Mouse (Mus musculus): ENCODE data around the gene Kmt5b. TPM values are rescaled to one million over a fixed set of nuclear protein-coding genes. Genes with fewer than 3 reads are reported as not detected.

Gene Kmt5b
- total RNA-seq, 4 experiments from 2014 or later, result 23.7 to 29.4 (median 28.2) TPM

DNA sequence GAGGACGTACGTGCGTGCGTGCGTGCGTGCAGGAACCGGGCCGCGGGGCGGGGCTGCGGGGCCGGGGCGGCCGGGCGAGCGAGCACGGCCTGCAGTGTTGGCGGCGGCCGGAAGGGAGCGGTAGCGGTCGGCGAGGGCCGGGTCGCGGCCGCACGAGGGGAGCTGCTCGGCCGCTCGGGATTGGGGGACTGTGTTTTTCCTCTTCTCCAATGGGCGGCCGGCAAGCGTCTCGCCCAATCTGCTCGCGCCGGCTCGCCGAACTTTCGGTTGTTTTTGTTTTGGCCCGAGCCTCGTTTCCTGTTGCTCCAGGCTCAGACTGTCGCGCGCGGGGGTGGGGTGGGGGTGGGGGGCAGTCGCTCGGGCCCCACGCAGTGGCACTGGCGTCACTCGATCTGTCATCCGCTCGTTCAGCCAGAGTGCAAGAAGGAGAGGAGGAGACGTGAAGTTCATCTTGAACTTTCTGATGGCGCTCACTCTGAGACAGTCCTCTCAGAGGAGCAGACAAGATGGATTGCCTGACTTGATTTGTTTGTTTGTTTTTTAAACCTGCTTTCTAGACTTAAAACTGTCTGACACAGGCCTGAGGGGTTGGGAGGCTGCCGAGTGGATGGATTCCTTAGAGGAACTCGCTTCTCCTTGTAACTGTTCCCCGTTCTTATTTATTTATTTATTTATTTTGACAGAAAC is 1.6 kb downstream of the Kmt5b start:
- peak; percentile 89 for DNase-seq (ENCODE audit: low spot score)

DNA sequence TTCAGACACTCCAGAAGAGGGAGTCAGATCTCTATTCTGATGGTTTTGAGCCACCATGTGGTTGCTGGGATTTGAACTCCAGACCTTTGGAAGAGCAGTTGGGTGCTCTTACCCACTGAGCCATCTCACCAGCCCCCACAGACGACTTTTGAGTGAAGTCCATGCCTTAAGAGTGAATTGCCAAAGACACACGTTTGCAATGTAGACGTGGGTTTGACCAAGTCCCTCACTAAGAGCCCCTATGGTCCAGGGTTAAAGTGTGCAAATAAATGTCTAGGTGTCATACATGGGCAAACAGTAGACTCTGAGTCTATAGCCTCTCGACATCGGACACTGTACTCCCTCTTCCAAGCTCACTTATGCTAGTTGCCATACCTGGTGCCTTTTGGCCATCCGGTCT is 2.3 kb downstream of the Kmt5b start:
- DNase-seq (ENCODE audit: low spot score), result no peak

DNA sequence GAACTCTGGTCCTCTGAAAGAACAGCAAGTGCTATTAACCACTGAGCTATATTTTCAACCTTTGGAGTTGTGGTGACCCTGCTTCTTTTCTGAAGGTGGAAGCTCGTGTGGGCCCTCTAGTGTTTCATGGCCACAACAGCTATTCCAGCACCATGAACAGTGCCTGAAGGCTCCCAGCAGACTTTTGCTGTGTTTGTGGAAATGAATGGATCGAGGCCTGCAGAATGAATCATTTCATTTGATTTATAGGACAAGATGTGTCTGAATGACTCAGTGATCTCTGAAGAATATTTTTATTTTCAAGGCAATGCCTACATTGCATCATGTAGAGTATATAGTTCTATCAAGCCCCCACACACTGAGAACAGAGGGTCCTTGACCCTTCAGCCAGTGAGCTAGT is 6.9 kb downstream of the Kmt5b start:
- DNase-seq (ENCODE audit: low spot score), result no peak

DNA sequence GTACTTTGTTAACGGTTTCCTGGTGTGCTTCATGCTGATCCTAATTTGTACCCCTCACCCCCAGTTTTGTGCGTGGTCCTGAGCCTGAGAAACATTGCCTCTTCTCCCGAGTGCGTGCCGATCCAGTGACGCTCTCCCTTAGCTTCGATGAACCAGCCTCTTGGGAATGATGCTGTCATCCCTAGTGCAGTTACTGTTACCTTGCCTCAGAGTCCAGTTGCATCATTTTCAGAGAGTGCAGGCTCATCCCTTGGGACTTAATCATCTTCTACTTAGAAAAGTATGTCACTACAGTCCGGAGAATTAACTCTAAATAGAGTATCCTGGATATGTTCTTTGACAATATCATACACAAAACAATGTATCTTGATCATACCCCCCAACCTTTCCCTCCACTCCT is 11.5 kb downstream of the Kmt5b start:
- DNase-seq (ENCODE audit: low spot score), result no peak

DNA sequence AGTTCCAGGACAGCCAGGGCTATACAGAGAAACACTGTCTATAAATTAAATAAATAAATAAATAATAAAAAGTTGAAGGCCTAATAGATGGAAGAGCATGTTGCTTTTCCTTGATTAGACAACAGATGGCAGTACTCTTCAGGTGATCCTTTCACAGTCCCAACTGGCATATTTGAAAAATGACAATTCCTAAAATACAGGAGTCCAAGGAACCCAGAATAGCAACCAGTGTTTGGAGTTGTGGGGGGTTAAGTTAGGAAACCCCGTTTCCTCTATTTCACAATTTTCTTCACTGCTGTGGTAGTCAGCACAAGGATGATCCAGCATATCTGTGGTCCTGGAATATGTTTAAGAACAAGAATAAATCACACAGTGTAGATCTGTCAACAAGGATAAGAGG is 22.9 kb downstream of the Kmt5b start:
- DNase-seq (ENCODE audit: low spot score), result no peak

DNA sequence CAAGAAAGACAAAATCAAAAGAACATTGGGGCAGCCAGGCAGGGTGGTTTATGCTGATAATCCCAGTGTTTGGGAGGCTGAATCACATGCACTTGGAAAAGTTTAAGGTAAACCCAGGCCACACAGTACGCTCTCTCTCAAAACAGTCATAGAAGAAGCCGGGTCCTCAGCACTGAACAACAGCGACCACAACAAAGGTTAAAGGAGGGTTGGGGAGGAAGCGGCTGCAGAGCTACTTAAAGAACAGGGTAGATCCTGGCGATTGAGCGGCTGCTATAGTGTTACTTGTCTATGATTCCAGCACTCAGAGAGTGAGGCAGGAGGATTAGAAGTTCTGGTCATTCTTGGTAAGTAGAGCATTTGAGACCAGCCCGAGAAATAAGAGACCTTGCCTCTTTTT is 38.3 kb downstream of the Kmt5b start:
- DNase-seq (ENCODE audit: low spot score), result no peak

DNA sequence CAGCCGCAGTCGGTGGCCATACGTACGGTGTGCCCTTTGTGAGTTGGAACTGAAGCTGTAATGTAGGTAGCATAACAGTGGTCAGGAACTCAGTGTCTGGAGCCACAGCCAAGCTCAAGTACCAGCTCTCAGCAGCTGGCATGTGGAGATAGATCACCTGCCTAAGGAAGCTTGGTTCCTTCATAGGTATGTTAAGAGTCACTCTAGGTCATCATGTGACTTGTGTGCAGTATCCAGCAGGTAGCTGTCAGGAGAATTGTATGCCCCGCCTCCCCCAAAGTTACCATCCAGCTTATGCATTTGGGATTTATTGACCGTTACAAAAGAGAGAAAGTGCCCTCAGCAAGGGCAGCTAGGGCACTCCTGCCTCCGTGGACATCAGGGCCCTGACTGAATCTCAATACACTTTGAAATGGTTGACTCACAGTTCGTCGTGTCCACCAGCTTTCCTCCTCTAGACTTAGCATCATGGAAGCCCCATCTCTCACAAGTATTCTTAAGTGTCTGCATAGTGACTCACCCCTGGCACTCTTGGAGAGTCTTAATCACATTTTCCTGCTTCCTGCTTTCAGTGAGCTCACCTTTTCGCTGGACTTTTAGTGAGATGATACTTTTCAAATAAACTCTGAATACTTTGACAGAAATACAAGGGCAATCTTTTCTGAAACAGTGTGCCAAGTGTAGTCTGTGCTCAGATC is 43.5 kb downstream of the Kmt5b start:
- no peak for DNase-seq (ENCODE audit: low spot score)

DNA sequence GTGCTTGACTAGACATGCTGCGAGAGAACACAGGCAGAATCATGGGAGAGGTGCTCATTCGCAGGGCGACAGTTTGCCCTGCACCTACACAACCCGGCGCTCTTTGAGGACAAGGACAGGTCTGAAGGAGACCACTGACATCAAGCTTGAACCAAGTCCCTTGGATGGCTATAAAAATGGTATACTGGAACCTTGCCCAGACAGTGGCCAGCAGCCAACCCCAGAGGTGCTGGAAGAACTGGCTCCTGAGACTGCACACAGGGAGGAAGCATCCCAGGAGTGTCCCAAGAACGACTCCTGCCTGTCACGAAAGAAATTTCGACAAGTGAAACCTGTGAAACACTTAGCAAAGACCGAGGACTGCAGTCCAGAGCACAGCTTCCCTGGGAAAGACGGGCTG is 47.2 kb downstream of the Kmt5b start:
- DNase-seq (ENCODE audit: low spot score), result peak; percentile 53

DNA sequence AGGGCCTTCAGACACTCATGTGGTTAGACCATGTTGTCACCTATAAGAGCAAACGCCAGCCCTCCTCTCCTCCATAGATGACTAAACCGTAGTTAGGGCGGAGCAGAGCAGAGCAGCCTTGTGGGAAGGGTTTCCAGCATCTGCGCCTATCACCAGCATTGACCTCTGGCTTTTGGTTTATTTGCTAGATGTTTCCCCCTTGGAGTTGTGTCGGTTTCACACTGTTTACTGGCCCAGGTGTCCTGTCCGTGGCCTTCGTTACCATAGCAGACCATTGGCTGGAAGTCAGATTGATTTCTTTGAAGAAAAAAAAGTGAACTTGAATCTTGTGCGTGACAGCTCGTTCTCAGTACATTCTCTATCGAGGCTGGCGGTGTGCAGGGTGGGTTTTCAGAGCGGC is 48.6 kb downstream of the Kmt5b start:
- no peak for DNase-seq (ENCODE audit: low spot score)

DNA sequence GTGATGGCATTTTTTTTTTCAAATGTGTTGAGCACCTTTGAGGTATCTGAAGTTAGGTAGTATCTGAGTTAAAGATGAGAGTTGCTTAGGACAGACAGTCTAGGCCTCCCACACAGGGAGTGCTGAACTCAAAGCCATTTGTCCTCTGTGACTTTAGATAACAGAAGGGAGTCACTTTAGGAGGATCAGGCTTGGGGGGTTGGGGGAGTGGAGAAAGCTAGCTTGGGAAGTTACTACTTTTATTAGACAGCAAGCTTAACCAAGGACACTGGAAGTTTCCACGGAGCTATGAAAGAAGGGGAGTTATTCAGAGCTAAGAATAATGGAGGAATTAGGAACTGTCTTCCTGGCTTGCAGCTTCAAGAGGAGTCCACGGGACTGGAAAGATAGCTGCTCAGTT is 51.9 kb downstream of the Kmt5b start:
- no peak for DNase-seq (ENCODE audit: low spot score)

DNA sequence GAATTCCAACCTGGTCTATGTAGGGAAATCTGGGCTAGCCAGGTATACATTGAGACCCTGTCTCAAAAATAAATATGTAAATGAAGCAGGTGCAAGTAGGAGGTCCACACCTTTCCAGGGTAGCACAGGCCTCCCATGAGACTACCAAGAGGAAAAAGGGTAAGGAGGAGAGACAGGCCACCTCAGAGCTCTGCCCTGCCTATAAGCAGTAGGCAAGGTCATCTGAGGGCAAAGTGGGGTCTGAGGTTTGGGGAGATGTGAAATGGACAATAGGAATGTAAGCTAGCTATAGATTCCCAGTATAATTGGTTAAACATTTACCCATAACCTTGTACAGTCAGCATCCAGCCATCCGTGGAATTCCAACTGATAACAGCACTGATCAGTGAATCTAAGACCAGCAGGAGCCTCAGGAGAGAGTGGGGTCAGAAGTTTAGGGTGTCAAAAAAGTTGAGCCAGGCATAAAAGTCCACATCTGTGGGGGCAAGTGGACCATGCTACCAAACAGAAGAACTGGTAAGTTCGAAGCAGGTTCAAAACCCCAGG is 52.8 kb downstream of the Kmt5b start:
- DNase-seq (ENCODE audit: low spot score), result no peak

DNA sequence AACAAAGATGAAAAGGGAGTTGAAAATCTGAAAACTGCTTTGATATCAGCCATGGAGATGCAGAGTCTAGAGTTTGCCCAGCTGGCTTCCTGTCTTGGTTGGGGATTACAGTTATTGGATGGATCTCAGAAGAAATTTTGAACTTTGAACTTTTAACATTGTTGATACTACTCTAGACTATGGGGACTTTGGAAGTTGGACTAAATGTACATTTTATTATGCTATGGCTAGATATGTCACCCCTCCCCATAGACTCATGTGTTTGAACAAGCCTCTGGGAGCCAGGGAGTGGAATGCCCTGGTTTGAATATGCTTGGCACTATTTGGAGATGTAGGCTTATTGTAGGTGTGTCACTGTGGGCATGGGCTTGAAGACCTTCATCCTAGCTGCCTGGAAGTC is 57.8 kb downstream of the Kmt5b start:
- no peak for DNase-seq (ENCODE audit: low spot score)

DNA sequence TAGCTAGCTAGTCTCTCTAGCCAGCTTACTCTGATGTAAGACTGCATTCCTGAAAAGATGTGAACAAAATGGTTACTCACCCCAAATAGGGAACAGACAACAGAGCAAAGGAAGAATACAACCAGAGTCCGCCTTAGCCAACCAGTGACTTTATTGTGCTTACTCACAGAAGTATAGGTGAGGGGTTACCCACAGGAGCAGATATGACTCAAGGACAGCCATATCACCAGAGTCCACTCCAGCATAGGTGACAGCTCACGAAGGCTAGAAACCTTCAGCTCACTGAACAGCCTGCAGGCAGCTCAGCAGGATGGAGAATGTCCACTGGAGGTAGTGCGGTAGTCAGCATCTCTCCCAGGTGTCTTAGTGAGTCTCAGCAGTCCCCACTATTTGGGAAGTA is 62.6 kb downstream of the Kmt5b start:
- DNase-seq (ENCODE audit: low spot score), result no peak

DNA sequence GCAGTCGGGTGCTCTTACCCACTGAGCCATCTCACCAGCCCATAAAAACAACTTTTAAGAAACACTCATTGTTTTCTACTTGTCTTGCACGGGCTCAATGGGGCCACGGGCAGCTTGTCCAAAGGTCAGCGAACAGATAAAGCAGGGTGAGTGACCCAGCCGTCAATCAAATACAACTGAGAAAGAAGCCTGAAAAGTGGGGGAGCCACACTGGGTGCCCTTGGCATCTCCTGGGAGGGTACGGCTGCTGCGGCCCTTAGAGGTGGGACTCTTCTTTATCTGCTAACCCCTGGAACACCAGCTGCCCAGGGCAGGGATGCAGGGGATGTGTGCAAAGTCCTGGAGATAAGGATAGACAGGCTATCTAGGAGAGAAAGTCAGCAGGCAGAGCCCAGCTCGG is 64.5 kb downstream of the Kmt5b start:
- no peak for DNase-seq (ENCODE audit: low spot score)

DNA sequence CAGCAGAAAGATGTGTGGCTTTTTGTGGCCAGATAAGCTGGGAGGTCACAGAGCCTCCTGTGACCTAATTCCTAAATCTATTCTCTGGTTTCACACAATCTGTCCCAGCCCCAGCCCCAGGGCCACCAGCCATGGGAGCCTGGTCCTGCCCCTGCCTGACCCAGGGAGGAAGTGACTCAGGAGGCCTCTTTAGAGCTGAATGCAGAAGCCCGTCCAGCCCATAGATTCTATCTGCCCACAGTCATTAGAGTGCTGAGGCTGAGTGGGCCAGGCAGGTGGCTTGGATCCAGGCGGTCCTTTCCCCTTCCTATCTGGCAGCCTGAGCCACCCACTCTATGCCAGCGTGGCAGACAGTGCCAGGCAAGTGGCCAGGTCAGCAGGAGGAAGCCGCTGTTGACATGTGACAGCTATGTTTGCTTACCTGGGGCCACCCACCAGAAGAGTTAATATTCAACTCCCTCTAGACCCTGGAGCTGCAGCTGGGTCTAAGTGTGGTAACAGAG is 65.7 kb downstream of the Kmt5b start:
- DNase-seq (ENCODE audit: low spot score), result peak; percentile 28

DNA sequence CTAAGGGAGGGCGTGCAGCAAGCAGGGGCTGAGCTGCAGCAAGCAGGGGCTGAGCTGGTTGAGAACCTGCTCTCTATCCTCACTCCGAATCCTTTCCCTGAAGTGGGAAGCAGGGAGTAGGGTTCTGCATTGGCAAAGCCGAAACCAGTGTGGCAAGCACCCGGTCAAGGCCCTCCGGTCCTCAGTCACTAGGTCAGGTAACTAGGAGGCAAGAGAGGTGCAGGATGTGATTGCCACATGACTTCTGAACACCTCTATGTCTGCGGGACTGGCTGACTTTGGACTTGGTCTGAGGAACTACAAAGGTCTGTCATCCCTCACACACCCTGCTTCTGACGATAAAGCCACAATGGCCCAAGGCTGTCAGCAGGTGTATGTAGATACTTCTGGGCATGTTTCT is 67.1 kb downstream of the Kmt5b start:
- no peak for DNase-seq (ENCODE audit: low spot score)

DNA sequence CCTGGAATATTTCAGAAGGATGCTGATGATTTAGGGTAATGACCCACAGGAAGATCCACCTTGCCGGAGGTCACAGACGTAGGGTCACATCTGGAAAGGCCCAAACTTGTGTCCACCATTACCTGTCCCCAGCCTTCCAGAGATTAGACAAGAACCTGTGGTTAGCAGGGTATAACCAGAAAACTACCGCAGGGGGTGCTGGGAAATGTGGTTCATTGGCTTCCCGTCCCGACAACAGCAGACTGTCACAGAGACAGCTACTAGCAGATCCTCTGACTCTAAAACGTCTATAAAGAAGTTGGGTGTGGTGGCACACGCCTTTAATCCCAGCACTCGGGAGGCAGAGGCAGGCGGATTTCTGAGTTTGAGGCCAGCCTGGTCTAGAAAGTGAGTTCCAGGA is 69.6 kb downstream of the Kmt5b start:
- DNase-seq (ENCODE audit: low spot score), result no peak

DNA sequence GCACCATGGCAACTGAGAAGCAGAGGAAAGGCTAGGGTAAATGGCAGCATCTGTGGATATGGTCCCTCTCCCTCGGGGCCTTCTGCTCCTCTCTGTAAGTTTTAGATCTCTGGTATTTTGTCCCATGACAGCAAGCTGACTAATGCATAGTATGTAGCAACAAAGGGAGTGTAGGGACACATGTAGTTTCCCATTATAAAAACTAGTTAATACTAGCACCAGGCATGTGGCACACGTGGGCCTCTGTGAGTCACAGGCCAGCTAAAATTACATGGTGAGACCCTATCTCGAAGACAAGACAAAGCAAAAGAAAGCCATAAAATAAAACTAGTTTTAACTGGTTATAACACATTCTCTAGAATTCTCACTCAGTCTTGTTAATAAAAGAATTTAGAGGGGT is 71.7 kb downstream of the Kmt5b start:
- DNase-seq (ENCODE audit: low spot score), result no peak

DNA sequence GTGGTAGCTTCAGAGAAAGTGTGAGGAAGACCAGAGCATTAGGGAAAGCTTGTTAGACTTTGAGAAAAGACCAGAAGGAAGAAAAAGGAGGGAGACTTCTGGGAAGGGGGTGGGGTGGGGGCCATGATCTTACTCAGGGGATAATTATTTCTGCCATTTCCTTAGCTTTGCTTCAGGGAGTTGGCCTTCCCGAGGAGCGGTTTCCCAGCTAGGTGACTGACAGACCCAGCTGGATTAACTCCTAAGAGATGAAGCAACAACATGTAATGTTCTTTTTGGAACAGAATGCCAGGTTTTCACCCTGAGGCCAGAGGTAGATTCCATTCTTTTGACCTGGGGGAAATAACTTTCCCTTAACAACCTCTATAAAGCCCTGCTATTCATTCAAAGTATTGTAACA is 72.5 kb downstream of the Kmt5b start:
- no peak for DNase-seq (ENCODE audit: low spot score)

DNA sequence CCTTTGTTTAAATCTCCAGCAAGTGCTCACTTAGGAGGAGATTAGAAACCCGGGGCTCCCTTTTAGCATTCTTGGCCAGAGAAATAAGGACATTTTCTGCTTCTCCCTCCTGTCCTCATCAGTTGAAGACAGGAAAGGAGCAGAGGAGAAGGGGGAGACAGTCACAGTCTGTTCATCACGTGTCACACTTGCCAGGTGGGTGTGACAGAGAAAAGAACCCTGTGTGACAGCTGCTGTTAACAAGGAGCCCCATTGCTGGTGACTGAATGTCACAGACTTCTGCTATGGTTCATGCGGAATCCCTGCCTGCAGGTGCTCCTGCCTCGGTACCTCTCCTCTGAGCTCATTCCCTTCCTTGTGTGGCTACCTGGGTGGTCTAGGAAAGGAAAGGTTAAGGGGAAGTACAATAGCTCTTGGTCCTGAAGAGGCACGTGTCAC is 73.0 kb downstream of the Kmt5b start:
- DNase-seq (ENCODE audit: low spot score), result no peak

DNA sequence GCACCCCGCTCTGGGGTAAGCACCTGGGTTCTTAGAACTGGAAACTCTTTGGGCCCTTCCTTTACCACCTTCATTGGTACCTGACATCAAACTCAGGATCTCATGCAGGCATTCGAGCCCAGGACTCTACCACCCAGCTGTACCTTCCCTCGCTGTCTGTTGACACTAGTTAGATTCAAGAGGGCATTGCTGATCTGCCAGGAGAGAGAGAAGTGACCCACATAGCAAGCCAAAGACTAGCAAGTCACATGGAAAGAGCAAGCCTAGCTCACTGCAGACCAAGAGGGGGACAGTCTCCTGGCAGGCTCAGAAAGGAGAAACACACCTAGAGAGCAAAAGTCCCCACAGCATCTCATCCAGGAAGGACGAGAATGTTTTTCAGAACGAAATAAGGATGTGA is 73.5 kb downstream of the Kmt5b start:
- DNase-seq (ENCODE audit: low spot score), result no peak

DNA sequence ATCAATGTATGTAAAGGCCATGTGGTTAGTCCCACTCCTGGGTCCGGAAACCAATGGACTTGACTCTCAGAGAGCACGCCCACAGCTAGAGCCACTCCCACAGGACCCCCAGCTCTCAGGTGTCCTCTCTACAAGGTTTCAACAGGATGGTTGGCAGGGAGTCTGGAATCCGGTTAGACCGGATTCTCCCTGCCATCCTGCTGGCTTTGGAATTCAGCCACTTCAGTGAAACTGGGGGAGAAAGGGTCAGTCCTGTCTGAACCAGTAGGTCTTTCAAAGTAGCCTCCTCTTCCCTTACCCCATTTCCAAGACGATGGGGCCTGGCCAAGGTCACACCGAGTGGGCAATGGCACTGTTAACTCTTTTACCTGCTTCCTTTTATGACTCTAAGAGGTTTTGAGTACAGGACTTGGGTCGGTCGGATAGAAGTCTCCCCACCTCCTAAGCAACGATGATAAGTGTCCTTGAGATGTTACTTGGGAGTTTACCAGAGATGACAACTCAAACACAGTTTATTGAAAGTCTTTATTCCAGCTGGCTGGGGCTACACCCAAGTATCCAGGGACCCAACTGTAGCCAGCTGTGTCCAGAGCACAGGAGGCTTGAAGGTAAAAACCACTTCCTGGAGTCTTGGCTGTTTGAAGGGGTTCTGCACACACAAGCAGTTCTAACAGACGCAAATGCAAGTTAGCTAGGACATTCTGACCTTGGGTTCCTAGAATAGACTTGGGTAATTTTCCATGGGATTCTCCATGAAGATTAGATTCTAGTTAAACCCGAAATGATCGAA is 75.3 kb downstream of the Kmt5b start:
- DNase-seq (ENCODE audit: low spot score), result no peak
